Mouse (Mus musculus) gastrocnemius, postnatal 36 days (tissue): ENCODE results near the gene Mansc1. TPM values are rescaled to one million over a fixed set of nuclear protein-coding genes. Genes with fewer than 3 reads are reported as not detected.

Experiments used
- DNase-seq, 2 experiments: peaks; one replicate each; pipeline ENCODE4 v3.0.0; 2022
- intact Hi-C: fragments of 180-260 bp; cut with DNase I; formaldehyde crosslinking; loops from one replicate; pipeline ENCODE4 v1.15.1; 2025
- total RNA-seq, 2 experiments: library from RNA; stranded (reverse); gene quantifications; 2 replicates each; pipeline ENCODE4 v1.2.3; 2021

The Mansc1 gene
- total RNA-seq, 2 experiments from 2014 or later, result 0.96 to 1.1 TPM

GRCm38 (mm10) chr6:134559635-134560034, 72.7 kb downstream of the Mansc1 start:
- no peak for DNase-seq
- intact Hi-C loops, result no loop called here

Other genes with a start within 250 kb of the Mansc1 start
- gene Bcl2l14, start 236.2 kb downstream of the Mansc1 start, total RNA-seq, result not detected
- gene Lrp6, start 65.5 kb downstream of the Mansc1 start, total RNA-seq, result 10 to 100 TPM; 36.1 to 41.5 TPM
- 10 to 100 TPM; 13.0 to 15.9 TPM for gene Borcs5, start 7.0 kb upstream of the Mansc1 start, total RNA-seq
- gene Dusp16, start 160.1 kb upstream of the Mansc1 start, total RNA-seq, result 10 to 100 TPM; 14.4 to 16.4 TPM
- gene Crebl2, start 197.7 kb upstream of the Mansc1 start, total RNA-seq, result 1 to 10 TPM; 6.7 to 8.3 TPM